Mouse (Mus musculus): ENCODE data around the gene Cpt1a. TPM values are rescaled to one million over a fixed set of nuclear protein-coding genes. Genes with fewer than 3 reads are reported as not detected.

Gene Cpt1a
- polyA plus RNA-seq, 1 experiment from 2014 or later = 5.8 TPM

- WGBS (ENCODE audit: insufficient replicate concordance) = under 1% methylated on average over 59 of the region's 59 CpGs
- Histone ChIP-seq H3K4me3 (replicated peaks) (peak overlapping the region; percentile 63), H3K9me3 (replicated peaks) (no peaks in the 10 kb centered on the region), H3K27ac (replicated peaks) (peak overlapping the region; percentile 82), H3K4me1 (replicated peaks) (peaks cover 79% of the 10 kb centered on the region), H3K9ac (peak overlapping the region; percentile 62), H3K36me3 (replicated peaks) (no peaks in the 10 kb centered on the region), H3K4me2 (peak overlapping the region; percentile 95), H3K27me3 (no peaks in the 10 kb centered on the region)
- peak; percentile 43 for ATAC-seq (ENCODE audit: insufficient read depth)
Measured at GRCm38 (mm10) chr19:3324931-3325711, 3.0 kb downstream of the Cpt1a start.

GRCm38 (mm10) chr19:3325771-3326478 is 3.8 kb downstream of the Cpt1a start:
- ATAC-seq (ENCODE audit: insufficient read depth) = no peak
- H3K27me3 ChIP-seq = no peaks in the 10 kb centered on the region
- H3K9me3 ChIP-seq (replicated peaks) = no peaks in the 10 kb centered on the region
- no peaks in the 10 kb centered on the region for H3K36me3 ChIP-seq (replicated peaks)
- H3K9ac ChIP-seq = peak overlapping the region; percentile 39; the same call in 1 of the 2 replicates
- peak overlapping the region; percentile 63 for H3K4me3 ChIP-seq (replicated peaks)
- peak overlapping the region; percentile 95 for H3K4me2 ChIP-seq
- WGBS (ENCODE audit: insufficient replicate concordance) = 43% methylated on average over 15 of the region's 15 CpGs
- H3K4me1 ChIP-seq (replicated peaks) = peaks cover 71% of the 10 kb centered on the region
- H3K27ac ChIP-seq (replicated peaks) = peak overlapping the region; percentile 72

GRCm38 (mm10) chr19:3326479-3327047 is 4.4 kb downstream of the Cpt1a start:
- 75% methylated on average over 12 of the region's 12 CpGs for WGBS (ENCODE audit: insufficient replicate concordance)
- H3K27me3 ChIP-seq = no peaks in the 10 kb centered on the region
- H3K4me2 ChIP-seq = peak overlapping the region; percentile 95
- ATAC-seq (ENCODE audit: insufficient read depth) = no peak
- no peaks in the 10 kb centered on the region for H3K9me3 ChIP-seq (replicated peaks)
- H3K4me3 ChIP-seq (replicated peaks) = no peak overlapping the region
- H3K4me1 ChIP-seq (replicated peaks) = peaks cover 67% of the 10 kb centered on the region
- H3K27ac ChIP-seq (replicated peaks) = 0 out of 2 replicates have a peak overlapping the region, but pooled peaks have one; percentile 72
- no peaks in the 10 kb centered on the region for H3K36me3 ChIP-seq (replicated peaks)
- no peak overlapping the region for H3K9ac ChIP-seq

- WGBS (ENCODE audit: insufficient replicate concordance) = 53% methylated on average over 6 of the region's 6 CpGs
- H3K4me1 ChIP-seq (replicated peaks) = peaks cover 41% of the 10 kb centered on the region
Measured at GRCm38 (mm10) chr19:3333247-3333646, 11.1 kb downstream of the Cpt1a start.

GRCm38 (mm10) chr19:3333694-3334515 is 11.8 kb downstream of the Cpt1a start:
- Histone ChIP-seq H3K27ac (replicated peaks) (peak overlapping the region; percentile 64), H3K36me3 (replicated peaks) (no peaks in the 10 kb centered on the region), H3K4me2 (peak overlapping the region; percentile 35), H3K4me1 (replicated peaks) (peaks cover 34% of the 10 kb centered on the region), H3K9ac (no peak overlapping the region), H3K4me3 (replicated peaks) (no peak overlapping the region), H3K27me3 (no peaks in the 10 kb centered on the region), H3K9me3 (replicated peaks) (no peaks in the 10 kb centered on the region)
- 51% methylated on average over 17 of the region's 17 CpGs for WGBS (ENCODE audit: insufficient replicate concordance)
- peak; percentile 53 for ATAC-seq (ENCODE audit: insufficient read depth)

More at GRCm38 (mm10) chr19:3333247-3333646, 11.1 kb downstream of the Cpt1a start:
- Histone ChIP-seq H3K4me2 (no peak overlapping the region), H3K4me3 (replicated peaks) (no peak overlapping the region), H3K27me3 (no peaks in the 10 kb centered on the region), H3K9me3 (replicated peaks) (no peaks in the 10 kb centered on the region), H3K36me3 (replicated peaks) (no peaks in the 10 kb centered on the region), H3K9ac (no peak overlapping the region), H3K27ac (replicated peaks) (peak overlapping the region; percentile 64; the same call in 1 of the 2 replicates)
- ATAC-seq (ENCODE audit: insufficient read depth) = no peak; the same call in 1 of the 2 replicates

- WGBS (ENCODE audit: insufficient replicate concordance) = 28% methylated on average over 4 of the region's 4 CpGs
- Histone ChIP-seq H3K4me1 (replicated peaks) (peaks cover 32% of the 10 kb centered on the region), H3K4me2 (peak overlapping the region; percentile 35), H3K9me3 (replicated peaks) (no peaks in the 10 kb centered on the region), H3K36me3 (replicated peaks) (no peaks in the 10 kb centered on the region), H3K27ac (replicated peaks) (peak overlapping the region; percentile 64), H3K27me3 (no peaks in the 10 kb centered on the region), H3K4me3 (replicated peaks) (no peak overlapping the region), H3K9ac (no peak overlapping the region)
- peak; percentile 68 for ATAC-seq (ENCODE audit: insufficient read depth)
Measured at GRCm38 (mm10) chr19:3334550-3334949, 12.4 kb downstream of the Cpt1a start.

GRCm38 (mm10) chr19:3335917-3336316 is 13.8 kb downstream of the Cpt1a start:
- Histone ChIP-seq H3K4me3 (replicated peaks) (no peak overlapping the region), H3K27me3 (no peaks in the 10 kb centered on the region), H3K27ac (replicated peaks) (no peak overlapping the region), H3K4me1 (replicated peaks) (peaks cover 32% of the 10 kb centered on the region), H3K9ac (no peak overlapping the region), H3K9me3 (replicated peaks) (no peaks in the 10 kb centered on the region), H3K4me2 (no peak overlapping the region), H3K36me3 (replicated peaks) (no peaks in the 10 kb centered on the region)
- WGBS (ENCODE audit: insufficient replicate concordance) = 63% methylated on average over 1 of the region's 1 CpGs
- no peak for ATAC-seq (ENCODE audit: insufficient read depth)

GRCm38 (mm10) chr19:3336485-3337255 is 14.5 kb downstream of the Cpt1a start:
- no peaks in the 10 kb centered on the region for H3K9me3 ChIP-seq (replicated peaks)
- H3K4me3 ChIP-seq (replicated peaks) = no peak overlapping the region
- no peaks in the 10 kb centered on the region for H3K36me3 ChIP-seq (replicated peaks)
- H3K27ac ChIP-seq (replicated peaks) = no peak overlapping the region
- no peak overlapping the region for H3K9ac ChIP-seq
- 62% methylated on average over 8 of the region's 8 CpGs for WGBS (ENCODE audit: insufficient replicate concordance)
- H3K4me2 ChIP-seq = no peak overlapping the region
- no peaks in the 10 kb centered on the region for H3K27me3 ChIP-seq
- H3K4me1 ChIP-seq (replicated peaks) = peaks cover 32% of the 10 kb centered on the region
- no peak for ATAC-seq (ENCODE audit: insufficient read depth)

GRCm38 (mm10) chr19:3339187-3339586 is 17.1 kb downstream of the Cpt1a start:
- Histone ChIP-seq H3K9me3 (replicated peaks) (no peaks in the 10 kb centered on the region), H3K4me2 (no peak overlapping the region), H3K4me3 (replicated peaks) (no peak overlapping the region), H3K9ac (no peak overlapping the region), H3K36me3 (replicated peaks) (no peaks in the 10 kb centered on the region), H3K4me1 (replicated peaks) (peaks cover 19% of the 10 kb centered on the region), H3K27me3 (no peaks in the 10 kb centered on the region), H3K27ac (replicated peaks) (no peak overlapping the region)
- ATAC-seq (ENCODE audit: insufficient read depth) = no peak
- WGBS (ENCODE audit: insufficient replicate concordance) = 64% methylated on average over 8 of the region's 8 CpGs

GRCm38 (mm10) chr19:3341021-3341420 is 18.9 kb downstream of the Cpt1a start:
- Histone ChIP-seq H3K36me3 (replicated peaks) (no peaks in the 10 kb centered on the region), H3K4me3 (replicated peaks) (no peak overlapping the region), H3K9me3 (replicated peaks) (no peaks in the 10 kb centered on the region), H3K4me2 (no peak overlapping the region), H3K27ac (replicated peaks) (no peak overlapping the region), H3K4me1 (replicated peaks) (peaks cover 3% of the 10 kb centered on the region; the same call in 1 of the 2 replicates), H3K9ac (no peak overlapping the region), H3K27me3 (no peaks in the 10 kb centered on the region)
- no peak for ATAC-seq (ENCODE audit: insufficient read depth)
- WGBS (ENCODE audit: insufficient replicate concordance) = 40% methylated on average over 3 of the region's 3 CpGs
